Mouse (Mus musculus) myocyte (in vitro differentiated cells): ENCODE measurements around the gene Rbm38. TPM values are rescaled to one million over a fixed set of nuclear protein-coding genes. Genes with fewer than 3 reads are reported as not detected.

Experiments
- H3K27me3 ChIP-seq: one replicate; pipeline ENCODE4 v1.6.1; 2011; ENCODE audit not compliant: control insufficient read depth, insufficient read depth, insufficient read length
- H3K36me3 ChIP-seq: one replicate; pipeline ENCODE4 v1.6.1; 2011; ENCODE audit not compliant: control insufficient read depth, insufficient read depth
- H3K4me2 ChIP-seq: one replicate; pipeline ENCODE4 v1.6.1; 2011; ENCODE audit warnings: low read depth, control low read depth
- H3K4me3 ChIP-seq: one replicate; pipeline ENCODE4 v1.5.1; 2011; ENCODE audit warnings: mild to moderate bottlenecking, control low read depth, moderate library complexity
- H3K79me2 ChIP-seq: one replicate; pipeline ENCODE4 v1.6.1; 2011; ENCODE audit not compliant: control insufficient read depth, insufficient read depth
- H3ac ChIP-seq: one replicate; pipeline ENCODE4 v1.6.1; 2011; ENCODE audit not compliant: control insufficient read depth, insufficient read length
- CEBPB ChIP-seq: IDR thresholded peaks from 2 replicates; pipeline ENCODE4 v1.6.1; 2011; ENCODE audit warnings: mild to moderate bottlenecking, moderate library complexity; ENCODE audit not compliant: poor library complexity, insufficient read depth, severe bottlenecking
- E2F4 ChIP-seq: IDR thresholded peaks from one replicate; pipeline ENCODE4 v1.6.1; 2011; ENCODE audit warnings: mild to moderate bottlenecking, control low read depth, moderate library complexity; ENCODE audit not compliant: insufficient read depth
- MAX ChIP-seq: IDR thresholded peaks from one replicate; pipeline ENCODE4 v1.6.1; 2011; ENCODE audit warnings: low read depth, mild to moderate bottlenecking, control low read depth
- MYOD1 ChIP-seq, 3 experiments: IDR thresholded peaks; one replicate each; pipeline ENCODE4 v1.6.1; 2011; ENCODE audit warnings: control low read depth in 2 of 3, low read depth in 2 of 3, mild to moderate bottlenecking in 2 of 3, moderate library complexity in 1 of 3; ENCODE audit not compliant: insufficient read length in 2 of 3, control insufficient read depth in 1 of 3
- MYOG ChIP-seq, 3 experiments: IDR thresholded peaks; one replicate each; pipeline ENCODE4 v1.6.1; 2011; ENCODE audit warnings: control low read depth in 2 of 3, low read depth in 2 of 3, mild to moderate bottlenecking in 2 of 3; ENCODE audit not compliant: insufficient read length in 2 of 3, control insufficient read depth in 1 of 3, insufficient read depth in 1 of 3
- POLR2A ChIP-seq: IDR thresholded peaks from one replicate; pipeline ENCODE4 v1.6.1; 2011; ENCODE audit warnings: low read depth, mild to moderate bottlenecking, control low read depth, moderate library complexity; ENCODE audit not compliant: insufficient read length
- POLR2AphosphoS2 ChIP-seq: IDR thresholded peaks from one replicate; pipeline ENCODE4 v1.6.1; 2011; ENCODE audit warnings: low read depth, control low read depth; ENCODE audit not compliant: insufficient read length
- REST ChIP-seq: IDR thresholded peaks from one replicate; pipeline ENCODE4 v1.6.1; 2011; ENCODE audit warnings: mild to moderate bottlenecking, control low read depth, moderate library complexity; ENCODE audit not compliant: insufficient read depth, insufficient read length
- SRF ChIP-seq: IDR thresholded peaks from one replicate; pipeline ENCODE4 v1.6.1; 2011; ENCODE audit warnings: low read depth; ENCODE audit not compliant: control insufficient read depth, insufficient read length
- TCF12 ChIP-seq: IDR thresholded peaks from one replicate; pipeline ENCODE4 v1.6.1; 2011; ENCODE audit warnings: mild to moderate bottlenecking, control low read depth; ENCODE audit not compliant: poor library complexity, insufficient read depth, severe bottlenecking
- TCF3 ChIP-seq: IDR thresholded peaks from one replicate; pipeline ENCODE4 v1.6.1; 2011; ENCODE audit warnings: low read depth, control low read depth; ENCODE audit not compliant: insufficient read length
- USF1 ChIP-seq: IDR thresholded peaks from one replicate; pipeline ENCODE4 v1.6.1; 2011; ENCODE audit warnings: low read depth, mild to moderate bottlenecking, control low read depth, moderate library complexity
- polyA plus RNA-seq: library from polyadenylated mRNA; unstranded; fragments of >200 nt; fragmentation: generic; extraction: Trizol; gene quantifications from one replicate; pipeline ENCODE4 v1.2.1, GENCODE M21; 2012; ENCODE audit warnings: missing spikeins

Gene Rbm38
- polyA plus RNA-seq, 1 experiment: 124 TPM

DNA sequence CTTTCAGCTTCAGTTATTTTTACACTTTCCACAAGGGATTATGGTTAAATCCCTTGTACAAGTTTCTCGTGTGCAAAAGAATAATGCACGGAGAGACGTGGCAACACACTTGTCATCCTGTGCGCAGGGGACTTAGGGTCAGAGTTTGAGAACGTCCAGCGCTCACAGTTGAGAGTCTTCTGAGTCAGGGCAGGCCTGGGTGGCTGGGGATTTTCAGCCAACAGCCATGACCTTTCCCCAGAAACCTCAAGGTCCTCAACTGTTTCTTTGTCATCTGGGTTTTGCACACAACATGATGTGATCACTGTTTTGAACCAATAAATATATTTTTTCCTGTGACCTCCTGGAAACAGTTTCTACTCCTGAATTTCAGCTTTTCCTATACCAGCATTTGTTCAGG is 30.1 kb upstream of the Rbm38 start:
- Histone ChIP-seq H3K36me3 (no peaks in the 10 kb centered on the region), H3K27me3 (peaks cover 63% of the 10 kb centered on the region), H3K4me2 (no peak overlapping the region), H3ac (no peak overlapping the region), H3K4me3 (no peak overlapping the region), H3K79me2 (no peaks in the 10 kb centered on the region)
- TF ChIP-seq USF1 (no peak), POLR2AphosphoS2 (no peak)

- no peak for TF ChIP-seq SRF
- no peak for TF ChIP-seq MAX
- TF ChIP-seq CEBPB: no peak
- TF ChIP-seq MYOG (IDR thresholded peaks at IDR 0.05; ENCODE audit: control insufficient read depth in 1 of 3, insufficient read depth in 1 of 3, insufficient read length in 2 of 3, low read depth in 2 of 3): no peak
- TF ChIP-seq MYOD1 (IDR thresholded peaks at IDR 0.05; ENCODE audit: control insufficient read depth in 1 of 3, insufficient read length in 2 of 3, low read depth in 2 of 3): no peak
- no peak for TF ChIP-seq TCF12
- TF ChIP-seq REST: no peak
- TF ChIP-seq TCF3: no peak
- TF ChIP-seq POLR2AphosphoS2: no peak
- no peak for TF ChIP-seq USF1
- TF ChIP-seq E2F4: no peak
- no peak for TF ChIP-seq POLR2A
- peaks cover 9% of the 10 kb centered on the region for H3K79me2 ChIP-seq
- no peak overlapping the region for H3ac ChIP-seq
- no peak overlapping the region for H3K4me3 ChIP-seq
- H3K4me2 ChIP-seq: no peak overlapping the region
- H3K36me3 ChIP-seq: no peaks in the 10 kb centered on the region
- H3K27me3 ChIP-seq: peaks cover 6% of the 10 kb centered on the region
These were observed 24.1 kb upstream of the Rbm38 start for GRCm38 (mm10) chr2:172996207-172996606.

GRCm38 (mm10) chr2:172997748-172998147 is 22.6 kb upstream of the Rbm38 start:
- TF ChIP-seq MYOD1 (IDR thresholded peaks at IDR 0.05; ENCODE audit: control insufficient read depth in 1 of 3, insufficient read length in 2 of 3, low read depth in 2 of 3) (no peak), E2F4 (no peak), MAX (no peak), TCF12 (no peak), SRF (no peak), REST (no peak), USF1 (no peak), MYOG (IDR thresholded peaks at IDR 0.05; ENCODE audit: control insufficient read depth in 1 of 3, insufficient read depth in 1 of 3, insufficient read length in 2 of 3, low read depth in 2 of 3) (no peak), POLR2A (no peak), TCF3 (no peak), CEBPB (no peak), POLR2AphosphoS2 (no peak)
- Histone ChIP-seq H3K4me2 (no peak overlapping the region), H3K79me2 (peaks cover 22% of the 10 kb centered on the region), H3K4me3 (no peak overlapping the region), H3ac (no peak overlapping the region), H3K27me3 (no peaks in the 10 kb centered on the region), H3K36me3 (no peaks in the 10 kb centered on the region)

GRCm38 (mm10) chr2:172998478-172998877 is 21.8 kb upstream of the Rbm38 start:
- TF ChIP-seq MYOG (IDR thresholded peaks at IDR 0.05; ENCODE audit: control insufficient read depth in 1 of 3, insufficient read depth in 1 of 3, insufficient read length in 2 of 3, low read depth in 2 of 3) (no peak), TCF3 (no peak), TCF12 (no peak), REST (no peak), E2F4 (no peak), USF1 (no peak), MAX (no peak), SRF (no peak), POLR2AphosphoS2 (no peak), CEBPB (no peak), POLR2A (no peak), MYOD1 (IDR thresholded peaks at IDR 0.05; ENCODE audit: control insufficient read depth in 1 of 3, insufficient read length in 2 of 3, low read depth in 2 of 3) (no peak)

GRCm38 (mm10) chr2:172999630-173000284 is 20.5 kb upstream of the Rbm38 start, which contains the start of gene Rae1:
Gene Rae1, plus strand, starts transcription at chr2:173000117.
- H3K36me3 ChIP-seq: peaks cover 2% of the 10 kb centered on the region
- peak within 1 kb of the TSS; percentile 87 for H3ac ChIP-seq
- H3K4me3 ChIP-seq: peak within 1 kb of the TSS; percentile 51
- peak within 1 kb of the TSS; percentile 89 for H3K4me2 ChIP-seq
- H3K79me2 ChIP-seq: peaks cover 27% of the 10 kb centered on the region
- TF ChIP-seq TCF12 (no peak), E2F4 (no peak), MYOD1 (IDR thresholded peaks at IDR 0.05; ENCODE audit: control insufficient read depth in 1 of 3, insufficient read length in 2 of 3, low read depth in 2 of 3) (no peak), POLR2A (peak; percentile 87), USF1 (no peak), REST (no peak), POLR2AphosphoS2 (peak; percentile 88), TCF3 (no peak), MYOG (IDR thresholded peaks at IDR 0.05; ENCODE audit: control insufficient read depth in 1 of 3, insufficient read depth in 1 of 3, insufficient read length in 2 of 3, low read depth in 2 of 3) (no peak), MAX (no peak), CEBPB (no peak), SRF (peak; percentile 61)
- H3K27me3 ChIP-seq: no peaks in the 10 kb centered on the region

More at GRCm38 (mm10) chr2:172998478-172998877, 21.8 kb upstream of the Rbm38 start:
- H3K79me2 ChIP-seq: peaks cover 27% of the 10 kb centered on the region
- H3K36me3 ChIP-seq: no peaks in the 10 kb centered on the region
- H3K4me3 ChIP-seq: no peak overlapping the region
- H3K27me3 ChIP-seq: no peaks in the 10 kb centered on the region
- H3ac ChIP-seq: no peak overlapping the region
- no peak overlapping the region for H3K4me2 ChIP-seq
